Mouse (Mus musculus): ENCODE measurements around the gene Calm4. TPM values are rescaled to one million over a fixed set of nuclear protein-coding genes. Genes with fewer than 3 reads are reported as not detected.
"Not testable (repeated sequence)": the region's sequence is repeated elsewhere in the genome, so short reads cannot be mapped to it uniquely, and the experiment has no call there.

Calm4 gene
- polyA plus RNA-seq (2012; rRNA removed): not detected in 2 replicates

DNA sequence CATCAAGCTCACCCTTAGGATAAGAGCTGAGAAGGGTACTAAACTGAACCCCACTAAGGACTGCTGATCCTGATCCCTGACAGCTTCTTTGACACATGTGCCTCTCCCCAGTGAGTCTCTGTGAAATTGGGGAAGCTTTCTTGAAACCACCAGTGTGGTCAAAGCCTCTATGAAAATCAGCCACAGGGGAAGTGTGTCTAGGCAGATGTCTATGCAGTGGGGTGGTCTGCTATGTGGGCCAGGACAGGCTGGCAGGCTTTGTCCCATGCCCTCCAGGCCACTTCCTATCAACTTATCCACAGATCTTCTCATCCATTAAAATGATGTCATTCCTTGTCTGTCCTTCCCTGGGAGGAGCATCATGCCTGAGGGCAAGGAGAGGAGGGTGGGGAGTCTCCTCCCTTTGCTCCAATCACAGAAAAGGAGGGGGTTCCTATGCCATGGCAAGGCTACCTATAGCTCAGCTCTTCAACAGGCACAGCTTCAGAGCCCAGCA lies at the start of gene Calm4:
Gene Calm4, plus strand, starts transcription at position 446 of the 496 bp plus-strand sequence.
- not testable (repeated sequence) for DNase-seq (ENCODE audit: low spot score)

DNA sequence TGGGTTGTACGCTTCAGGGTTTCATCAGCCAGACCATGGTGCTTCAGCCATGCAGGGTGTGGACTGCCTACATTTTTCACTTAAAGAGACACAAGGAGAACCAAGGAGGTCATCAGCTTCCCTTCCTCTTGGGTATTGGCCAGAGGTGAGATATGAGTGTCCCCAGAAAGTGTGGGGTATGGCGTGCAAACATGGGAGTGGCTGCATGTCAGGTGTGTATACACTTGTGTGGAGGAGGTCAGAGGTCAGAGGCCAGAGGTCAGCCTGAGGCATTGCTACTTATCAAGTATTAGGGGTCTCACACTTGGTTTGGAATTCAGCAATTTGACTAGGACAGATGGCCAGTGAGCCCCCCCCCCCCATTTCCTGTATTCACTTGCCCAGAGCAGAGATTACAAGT lies 49.0 kb upstream of the Calm4 start:
- no peak for DNase-seq (ENCODE audit: low spot score)

DNA sequence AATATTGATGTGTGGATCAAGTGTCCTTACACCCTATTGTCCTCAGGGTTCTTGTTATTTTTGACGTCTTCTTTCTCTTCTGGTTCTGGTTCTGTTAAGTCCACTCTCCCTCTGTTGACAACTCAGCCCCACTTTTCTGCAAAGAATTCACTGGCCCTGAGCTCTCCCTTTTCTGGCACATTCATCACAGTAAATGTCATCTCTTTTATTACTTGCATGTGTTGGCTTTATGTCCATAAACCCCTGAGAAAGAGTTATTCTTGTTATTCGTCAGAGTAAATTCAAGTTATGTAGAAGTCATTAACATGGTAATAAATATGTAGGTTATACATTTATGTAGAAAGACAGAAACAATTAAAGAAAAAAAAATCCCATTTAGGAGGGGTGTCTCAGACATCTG lies 48.0 kb upstream of the Calm4 start:
- DNase-seq (ENCODE audit: low spot score): no peak

DNA sequence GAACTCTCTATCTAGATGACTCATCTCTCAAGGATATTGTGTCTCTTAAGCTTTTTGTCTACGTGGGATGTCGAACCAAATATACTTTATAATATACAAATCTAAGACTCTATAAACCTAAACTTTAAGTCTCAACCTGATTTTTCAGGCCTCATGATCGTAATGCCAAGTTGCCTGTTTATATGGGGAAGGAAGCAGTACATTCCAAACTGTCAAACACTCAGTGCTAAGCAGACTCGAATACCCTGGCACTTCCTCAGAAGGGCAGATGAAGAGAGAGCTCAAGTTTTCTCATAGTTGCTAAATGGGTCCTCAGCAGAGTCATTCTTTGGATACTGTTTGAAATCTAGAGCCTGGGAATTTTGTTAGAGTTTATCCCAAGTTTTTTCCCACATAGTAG lies 40.9 kb upstream of the Calm4 start:
- DNase-seq (ENCODE audit: low spot score): no peak

DNA sequence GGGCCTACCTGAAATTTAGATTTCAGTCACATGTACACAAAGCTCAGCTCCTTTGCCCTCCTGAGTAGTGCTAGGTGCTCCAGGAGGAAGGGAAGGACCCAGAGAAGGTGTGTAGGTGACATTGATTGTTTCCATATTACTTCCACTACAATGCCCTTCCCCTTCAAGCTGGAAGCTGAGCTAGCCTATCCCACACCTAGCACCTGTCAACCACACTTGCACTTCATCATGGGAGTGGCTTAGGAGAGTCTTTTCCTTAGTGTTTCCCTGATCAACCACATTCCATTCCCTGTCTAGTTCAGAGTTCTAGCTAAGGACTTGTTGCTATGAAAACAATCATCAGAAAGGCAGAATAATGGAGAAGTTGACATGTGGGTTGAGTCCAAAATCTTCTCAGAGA lies 38.8 kb upstream of the Calm4 start:
- no peak for DNase-seq (ENCODE audit: low spot score)

DNA sequence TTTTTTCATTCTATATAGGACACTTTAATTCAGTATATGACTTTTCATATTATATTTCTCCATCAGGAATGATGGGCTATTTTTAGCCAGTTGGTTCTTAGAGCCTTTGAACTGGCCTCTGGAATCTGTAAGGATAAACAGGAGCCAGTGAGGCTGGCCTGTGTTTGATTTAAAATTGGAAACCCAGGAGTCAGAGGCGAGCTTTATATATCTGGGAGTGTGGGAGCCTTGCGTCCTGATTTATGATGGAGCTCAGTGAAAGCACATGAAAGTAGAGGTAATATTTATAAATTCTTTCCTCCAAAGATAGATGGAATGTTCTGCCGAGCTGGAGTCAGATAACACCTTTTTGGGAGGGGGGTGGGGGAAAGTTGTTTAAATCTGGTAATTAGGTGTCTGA lies 38.2 kb upstream of the Calm4 start:
- no peak for DNase-seq (ENCODE audit: low spot score)

DNA sequence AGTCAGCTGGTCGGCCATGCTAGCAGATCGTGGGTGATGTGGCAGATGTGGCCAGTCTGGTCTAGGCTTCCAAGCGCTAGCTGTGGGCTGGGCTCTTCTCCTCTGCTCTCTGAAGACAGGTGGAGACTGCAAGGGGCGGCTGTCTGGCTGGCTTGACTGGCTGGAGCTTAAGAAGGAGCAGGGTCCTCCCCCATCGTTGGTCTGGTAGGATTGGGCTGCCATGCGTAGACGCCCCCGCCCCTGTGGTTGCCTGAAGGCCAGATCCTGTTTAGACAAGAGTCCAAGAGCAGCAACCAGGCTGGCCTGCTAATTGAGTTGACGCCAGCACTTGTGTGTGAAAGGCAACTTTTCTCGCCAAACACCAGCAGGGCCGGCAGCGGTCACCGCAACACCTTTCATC lies 33.4 kb upstream of the Calm4 start, which contains the start of gene Calml3:
Gene Calml3, minus strand, starts transcription at position 131 of the 400 bp plus-strand sequence.
- DNase-seq (ENCODE audit: low spot score): no peak

DNA sequence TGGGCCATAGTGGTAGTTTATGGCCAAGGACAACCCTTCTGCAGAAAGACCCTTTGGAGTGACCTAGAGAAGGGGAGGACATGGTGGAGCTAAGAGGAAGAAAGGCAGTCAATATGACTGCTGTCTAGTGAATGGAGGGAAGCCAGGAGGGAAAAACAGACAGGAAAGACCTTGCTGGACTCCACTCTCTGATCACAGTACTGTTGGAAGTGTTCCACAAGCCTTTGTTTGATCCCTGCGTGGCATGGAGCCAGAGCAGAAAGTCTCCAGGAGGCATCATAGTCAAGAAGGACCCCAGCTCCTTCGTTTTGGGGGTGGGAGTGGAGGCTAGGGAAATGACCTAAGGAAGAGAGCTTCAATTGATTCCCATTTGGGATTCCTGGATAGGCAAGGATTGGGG lies 32.4 kb upstream of the Calm4 start:
- DNase-seq (ENCODE audit: low spot score): no peak

DNA sequence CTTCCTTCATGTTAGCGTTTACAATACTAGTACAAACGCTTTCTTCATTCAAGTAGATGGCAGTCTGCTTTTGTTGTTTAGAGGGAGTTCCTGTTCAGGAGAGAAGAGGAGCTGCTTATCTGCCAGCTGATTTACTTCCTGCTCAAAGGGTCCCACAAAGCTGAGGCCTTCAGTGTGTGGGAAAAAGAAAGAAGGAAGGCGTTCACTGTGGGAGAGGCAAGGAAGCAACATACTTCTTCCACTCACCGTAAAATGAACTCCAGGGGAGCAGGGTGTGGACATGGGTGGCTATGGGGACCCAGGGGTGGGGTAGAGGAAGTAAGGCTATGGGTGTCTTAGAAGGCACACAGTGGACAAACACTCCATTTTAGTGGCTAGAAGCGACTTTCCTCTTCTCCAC lies 31.9 kb upstream of the Calm4 start:
- DNase-seq (ENCODE audit: low spot score): no peak

DNA sequence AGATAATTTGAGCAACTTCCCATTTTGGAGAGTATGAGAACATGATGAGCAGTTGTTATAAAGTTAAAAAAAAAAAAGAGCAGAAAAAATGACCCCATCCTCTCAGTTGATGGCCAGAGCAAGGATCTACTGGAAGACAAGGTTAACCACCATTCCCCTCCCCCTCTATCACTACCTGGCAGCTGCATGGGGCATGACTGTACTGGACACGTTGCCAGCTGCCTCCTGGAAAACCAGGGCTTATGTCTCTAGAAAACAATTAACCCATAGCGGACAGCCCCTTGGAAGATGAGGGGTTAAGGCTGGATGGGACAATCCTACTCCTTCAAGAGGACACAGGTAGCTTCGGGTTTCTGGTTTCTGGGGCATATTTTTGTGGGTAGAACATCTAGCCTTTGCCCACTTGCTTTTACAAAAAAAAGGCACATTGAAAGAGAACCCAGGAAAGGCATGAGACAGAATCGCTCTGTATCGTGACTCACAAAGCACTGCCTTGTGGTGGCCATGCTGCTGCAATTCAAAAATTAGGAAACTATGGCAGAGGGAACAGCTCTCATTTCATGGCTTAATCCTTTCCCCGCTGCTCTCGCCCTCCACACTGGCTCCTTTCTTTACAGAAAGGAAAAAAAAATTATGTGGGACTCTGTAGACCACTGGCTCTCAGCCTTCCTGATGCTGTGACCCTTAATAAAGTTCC lies 30.3 kb upstream of the Calm4 start:
- DNase-seq (ENCODE audit: low spot score): no peak

DNA sequence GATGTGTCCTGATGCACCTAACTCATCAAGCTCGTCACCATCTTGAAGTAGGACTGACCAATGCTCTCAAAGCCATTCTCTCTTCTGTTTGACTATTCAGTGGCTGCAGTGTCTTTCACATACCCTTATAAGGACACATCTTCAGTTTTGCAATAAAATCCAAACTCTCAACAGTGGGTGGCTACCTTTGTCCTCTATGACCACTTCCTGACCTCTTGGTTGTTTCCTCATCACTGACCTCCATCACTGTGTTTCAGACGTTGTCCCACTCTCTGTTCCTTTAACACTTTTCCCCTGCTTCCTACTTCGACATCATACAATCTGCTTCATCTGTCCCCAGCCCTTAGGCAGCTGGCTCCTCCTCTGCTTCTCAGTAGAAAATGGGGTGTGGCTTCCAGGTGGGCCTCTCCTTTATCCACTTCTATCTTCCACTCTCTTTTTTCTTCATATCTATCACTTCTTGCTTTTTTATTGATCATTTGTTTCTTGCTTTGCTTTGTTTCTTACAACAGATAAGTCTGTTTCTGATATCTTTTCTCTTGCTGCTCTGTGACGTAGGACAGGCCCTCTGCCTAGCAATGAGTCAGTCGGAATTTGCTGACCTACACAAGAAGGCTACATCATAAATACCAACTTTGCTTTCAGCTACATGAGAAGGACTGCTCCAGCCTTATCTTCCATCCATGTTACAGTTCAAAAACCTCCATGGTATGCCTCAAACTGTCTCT lies 19.4 kb upstream of the Calm4 start:
- no peak for DNase-seq (ENCODE audit: low spot score)

DNA sequence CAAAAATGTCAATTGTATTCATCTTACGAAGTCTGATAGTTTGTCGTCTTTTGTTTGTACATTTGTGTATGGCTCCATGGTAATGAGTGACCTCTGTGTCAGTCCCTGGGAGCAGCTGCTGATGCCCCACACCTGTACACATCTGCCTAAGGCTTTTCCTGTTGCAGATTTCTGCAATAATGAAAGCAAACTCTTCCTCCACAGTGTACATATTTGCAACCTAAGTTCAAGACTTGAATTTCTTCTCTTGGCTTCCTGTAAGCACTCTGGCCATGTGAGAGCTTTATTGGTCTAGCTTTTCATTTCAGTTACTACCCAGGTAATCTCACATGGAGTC lies 18.8 kb upstream of the Calm4 start:
- DNase-seq (ENCODE audit: low spot score): no peak

DNA sequence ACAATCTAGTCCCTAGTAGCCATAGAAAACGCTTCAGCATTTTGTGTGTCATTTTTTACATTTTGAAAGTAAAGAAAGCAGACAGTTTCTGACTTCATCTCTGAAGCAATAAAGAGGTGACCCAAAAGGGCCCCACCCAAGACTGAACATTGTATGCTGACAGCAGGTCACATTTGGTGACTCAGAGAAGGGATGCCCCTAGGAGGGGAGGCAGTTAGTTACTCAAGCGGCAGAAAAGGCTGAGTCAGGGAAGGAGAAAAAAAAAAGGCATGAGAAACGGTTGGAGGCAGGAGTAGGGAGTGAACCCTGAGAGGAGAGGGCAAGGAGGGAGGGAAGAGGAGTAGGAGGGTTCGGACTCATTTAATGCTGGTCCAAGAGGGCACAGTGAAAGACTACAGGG lies 15.5 kb upstream of the Calm4 start:
- DNase-seq (ENCODE audit: low spot score): no peak

DNA sequence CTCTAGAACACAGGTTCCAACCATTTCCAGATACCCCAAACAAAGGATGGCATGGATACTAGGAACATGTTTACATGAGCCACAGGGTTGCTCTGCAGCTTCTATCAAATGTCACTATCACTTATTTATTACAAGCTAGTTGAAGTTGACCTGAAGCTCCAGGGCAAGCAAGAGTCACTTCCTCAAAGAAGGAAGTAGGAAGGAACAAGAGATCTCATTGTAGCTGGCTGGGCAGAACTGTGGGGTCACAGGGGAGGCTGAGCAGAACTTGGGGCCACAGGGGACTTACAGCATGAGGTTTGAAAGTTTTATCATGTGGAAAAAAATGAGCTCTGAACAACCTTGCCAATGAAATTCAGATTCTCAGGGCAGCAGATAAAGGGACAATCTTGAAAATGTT lies 11.8 kb upstream of the Calm4 start:
- DNase-seq (ENCODE audit: low spot score): no peak

DNA sequence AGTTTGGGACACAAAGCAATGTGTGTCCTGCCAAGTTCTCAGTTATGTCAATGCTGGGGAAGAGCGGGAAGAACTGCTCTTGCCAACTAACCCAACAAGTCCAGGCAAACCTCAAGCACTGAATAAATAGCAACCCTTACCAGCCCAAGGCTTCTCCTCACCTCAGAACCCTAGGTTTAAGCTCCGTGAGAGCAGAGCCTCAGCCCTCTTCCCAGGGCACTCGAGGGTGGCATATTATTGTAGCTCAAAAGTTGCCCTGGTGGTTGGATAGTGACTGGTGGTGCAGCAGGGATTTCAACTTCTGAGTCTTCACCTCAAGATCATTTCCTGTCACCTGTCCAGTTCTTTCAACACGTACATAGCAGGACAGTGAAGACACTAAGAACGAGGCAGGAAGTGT lies 6.0 kb upstream of the Calm4 start:
- no peak for DNase-seq (ENCODE audit: low spot score)

DNA sequence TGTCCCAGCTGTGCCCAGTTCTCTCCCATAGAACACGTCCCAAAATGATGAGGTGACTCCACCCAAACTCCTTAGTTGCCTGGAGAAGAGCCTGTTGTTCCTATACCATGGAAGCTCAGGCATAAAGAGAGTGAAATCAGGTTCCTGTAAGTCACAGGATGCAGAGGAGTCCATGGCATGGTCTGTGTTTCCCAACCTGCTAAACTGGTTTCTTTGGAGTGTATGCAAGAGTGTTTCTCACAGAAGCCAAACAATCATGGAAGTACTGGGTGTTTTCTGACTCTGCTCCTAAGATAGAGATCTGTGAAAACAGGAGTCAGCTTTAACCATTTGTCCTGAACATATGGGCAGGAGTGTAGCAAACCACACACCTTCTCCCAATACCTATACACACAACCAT lies 5.6 kb upstream of the Calm4 start:
- no peak for DNase-seq (ENCODE audit: low spot score)

DNA sequence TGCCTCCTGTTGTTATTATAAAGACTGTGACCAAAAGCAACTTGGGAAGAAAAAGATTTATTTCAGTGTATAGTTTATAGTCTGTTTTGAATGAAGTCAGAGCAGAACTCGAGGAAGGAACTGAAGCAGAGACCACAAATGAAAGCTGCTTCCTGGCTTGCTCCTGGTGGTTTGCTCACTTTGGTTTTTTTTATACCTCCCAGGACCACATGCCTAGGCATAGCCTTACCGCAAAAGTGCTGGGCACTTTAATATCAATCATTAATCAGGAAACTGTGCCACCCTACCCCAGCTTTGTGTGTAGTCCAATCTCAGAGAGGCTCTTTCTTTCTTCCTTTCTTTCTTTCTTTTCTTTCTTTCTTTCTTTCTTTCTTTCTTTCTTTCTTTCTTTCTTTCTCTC lies 5.1 kb upstream of the Calm4 start:
- no peak for DNase-seq (ENCODE audit: low spot score)

DNA sequence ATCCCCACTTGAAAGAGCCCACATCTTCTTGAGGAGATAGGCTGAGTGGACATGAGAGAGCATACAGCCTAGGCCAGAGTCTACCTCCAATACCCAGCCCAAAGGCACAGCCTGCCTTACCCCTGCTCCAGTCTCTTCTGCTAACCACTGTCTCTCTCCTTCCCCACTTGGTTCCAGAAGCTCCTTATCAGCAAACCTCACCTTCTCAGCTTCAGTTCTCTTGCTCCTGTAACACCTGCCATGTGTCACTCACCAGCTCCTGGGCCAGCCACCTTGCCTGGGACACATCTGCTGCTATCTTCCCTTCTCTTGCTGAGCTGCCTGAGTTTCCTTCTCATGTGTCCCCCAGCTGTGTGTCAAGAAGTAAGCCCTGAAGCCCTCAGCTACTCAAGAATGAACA lies 3.9 kb upstream of the Calm4 start:
- DNase-seq (ENCODE audit: low spot score): not testable (repeated sequence)

DNA sequence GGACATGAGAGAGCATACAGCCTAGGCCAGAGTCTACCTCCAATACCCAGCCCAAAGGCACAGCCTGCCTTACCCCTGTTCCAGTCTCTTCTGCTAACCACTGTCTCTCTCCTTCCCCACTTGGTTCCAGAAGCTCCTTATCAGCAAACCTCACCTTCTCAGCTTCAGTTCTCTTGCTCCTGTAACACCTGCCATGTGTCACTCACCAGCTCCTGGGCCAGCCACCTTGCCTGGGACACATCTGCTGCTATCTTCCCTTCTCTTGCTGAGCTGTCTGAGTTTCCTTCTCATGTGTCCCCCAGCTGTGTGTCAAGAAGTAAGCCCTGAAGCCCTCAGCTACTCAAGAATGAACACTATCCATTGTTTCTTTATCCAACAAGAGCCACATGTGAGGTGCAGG lies 3.1 kb downstream of the Calm4 start:
- DNase-seq (ENCODE audit: low spot score): not testable (repeated sequence)

DNA sequence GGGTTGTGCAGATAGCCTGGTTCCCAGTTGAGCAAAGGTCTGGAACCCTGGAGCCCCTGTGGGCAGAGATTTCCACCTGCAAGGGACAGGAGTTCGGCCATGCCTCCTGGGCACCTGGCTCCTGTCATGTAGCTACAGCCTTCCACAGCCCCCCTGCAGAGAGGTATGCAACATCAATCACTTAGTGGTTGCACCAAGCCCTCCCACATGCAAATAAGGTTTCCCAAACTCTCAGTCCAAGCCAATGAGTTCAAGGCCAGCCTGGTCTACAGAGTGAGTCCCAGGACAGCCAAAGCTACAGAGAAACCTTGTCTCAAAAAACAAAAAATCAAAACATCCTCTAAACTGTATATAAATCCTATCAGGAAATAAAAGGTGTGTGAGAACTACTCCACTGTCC lies 12.8 kb downstream of the Calm4 start:
- DNase-seq (ENCODE audit: low spot score): no peak

DNA sequence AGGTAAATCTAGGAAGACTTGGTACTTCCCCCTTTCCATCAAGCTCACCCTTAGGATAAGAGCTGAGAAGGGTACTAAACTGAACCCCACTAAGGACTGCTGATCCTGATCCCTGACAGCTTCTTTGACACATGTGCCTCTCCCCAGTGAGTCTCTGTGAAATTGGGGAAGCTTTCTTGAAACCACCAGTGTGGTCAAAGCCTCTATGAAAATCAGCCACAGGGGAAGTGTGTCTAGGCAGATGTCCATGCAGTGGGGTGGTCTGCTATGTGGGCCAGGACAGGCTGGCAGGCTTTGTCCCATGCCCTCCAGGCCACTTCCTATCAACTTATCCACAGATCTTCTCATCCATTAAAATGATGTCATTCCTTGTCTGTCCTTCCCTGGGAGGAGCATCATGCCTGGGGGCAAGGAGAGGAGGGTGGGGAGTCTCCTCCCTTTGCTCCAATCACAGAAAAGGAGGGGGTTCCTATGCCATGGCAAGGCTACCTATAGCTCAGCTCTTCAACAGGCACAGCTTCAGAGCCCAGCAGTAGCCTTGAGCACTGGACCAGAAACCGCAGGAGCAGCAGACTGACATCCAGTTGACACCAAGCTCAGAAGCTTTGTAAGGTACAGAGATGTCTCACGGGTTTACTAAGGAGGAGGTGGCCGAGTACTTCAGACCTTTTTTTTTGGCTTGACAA lies 16.2 kb downstream of the Calm4 start, which contains the start of gene Calm5:
Gene Calm5, plus strand, starts transcription at position 526 of the 686 bp plus-strand sequence.
- not testable (repeated sequence) for DNase-seq (ENCODE audit: low spot score)

DNA sequence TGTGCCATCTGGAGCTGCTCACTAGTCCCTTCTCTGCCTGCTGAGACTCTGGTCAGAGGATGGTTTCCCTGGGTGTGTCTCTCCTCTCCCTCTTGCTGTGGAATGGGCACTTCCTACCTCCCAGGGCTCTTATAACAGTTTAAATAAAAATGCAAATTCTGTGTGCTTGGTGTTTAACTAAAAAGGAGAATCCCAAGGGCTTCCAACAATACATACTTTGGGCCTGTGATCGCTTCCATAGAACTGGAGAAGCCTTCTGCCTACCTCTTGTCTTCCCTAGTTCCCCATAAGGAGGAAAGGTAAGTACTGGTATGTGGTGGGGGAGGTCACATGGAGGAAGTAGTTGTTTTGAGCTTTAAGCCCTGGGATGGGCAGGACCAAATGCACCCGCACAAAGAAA lies 17.3 kb downstream of the Calm4 start:
- no peak for DNase-seq (ENCODE audit: low spot score)

DNA sequence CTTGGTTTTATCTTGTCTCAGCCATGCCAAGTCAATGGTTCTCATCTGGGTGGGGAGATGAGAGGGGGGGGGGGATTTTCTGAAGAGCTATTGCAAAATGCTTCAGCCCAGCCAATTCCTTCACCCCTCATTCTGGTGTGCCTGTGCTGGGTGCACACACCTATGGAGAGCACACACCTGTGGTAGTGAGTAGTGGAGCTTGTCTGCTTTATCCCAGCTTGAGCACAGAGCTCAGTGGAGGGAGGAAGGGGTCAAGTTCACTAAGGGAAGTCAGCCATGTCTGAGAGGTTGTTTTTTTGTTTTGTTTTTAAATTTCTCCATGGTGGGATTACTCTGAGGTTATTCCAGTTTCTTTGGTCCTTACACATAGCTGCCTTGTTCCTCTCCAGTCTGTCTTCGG lies 18.7 kb downstream of the Calm4 start:
- peak; percentile 4 for DNase-seq (ENCODE audit: low spot score)

Measured in urinary bladder, adult 2 months (tissue).